Mouse (Mus musculus) urinary bladder, postnatal 4 days (tissue): Measurements from ENCODE around the gene Shc2.

Experiments used
- DNase-seq, 2 experiments: peaks; one replicate each; pipeline ENCODE4 v3.0.0; 2021 to 2022; ENCODE audit warnings: low spot score in 2 of 2

Shc2 gene

GRCm38 (mm10) chr10:79615860-79616259 is 21.9 kb downstream of the Shc2 start:
- no peak for DNase-seq

- DNase-seq = no peak
Measured at GRCm38 (mm10) chr10:79614305-79614643, 23.4 kb downstream of the Shc2 start.

- DNase-seq = peak; percentile 50 to 71
Measured at GRCm38 (mm10) chr10:79613578-79614304, 24.0 kb downstream of the Shc2 start, which contains the start of gene C2cd4c. C2cd4c (minus strand) TSS chr10:79614025.

- DNase-seq = no peak
Measured at GRCm38 (mm10) chr10:79612192-79613135, 25.3 kb downstream of the Shc2 start.

GRCm38 (mm10) chr10:79611296-79611695 is 26.4 kb downstream of the Shc2 start:
- DNase-seq = no peak

GRCm38 (mm10) chr10:79609276-79609675 is 28.4 kb downstream of the Shc2 start:
- no peak for DNase-seq

GRCm38 (mm10) chr10:79607892-79608291 is 29.8 kb downstream of the Shc2 start:
- DNase-seq = no peak

GRCm38 (mm10) chr10:79606537-79606936 is 31.2 kb downstream of the Shc2 start:
- no peak for DNase-seq

- no peak for DNase-seq
Measured at GRCm38 (mm10) chr10:79597936-79598230, 39.8 kb downstream of the Shc2 start.

- DNase-seq = no peak
Measured at GRCm38 (mm10) chr10:79597051-79597935, 40.4 kb downstream of the Shc2 start.

- DNase-seq = no peak
Measured at GRCm38 (mm10) chr10:79595590-79595929, 42.2 kb downstream of the Shc2 start.

- DNase-seq = no peak
Measured at GRCm38 (mm10) chr10:79594872-79595589, 42.7 kb downstream of the Shc2 start.

GRCm38 (mm10) chr10:79594111-79594510 is 43.6 kb downstream of the Shc2 start:
- no peak for DNase-seq

- DNase-seq = no peak
Measured at GRCm38 (mm10) chr10:79590702-79591101, 47.0 kb downstream of the Shc2 start.

- no peak for DNase-seq
Measured at GRCm38 (mm10) chr10:79587752-79588126, 50.0 kb downstream of the Shc2 start.

GRCm38 (mm10) chr10:79587061-79587751 is 50.5 kb downstream of the Shc2 start, which contains the start of gene Theg:
Theg (minus strand) TSS chr10:79587331.
- DNase-seq = no peak

- no peak for DNase-seq
Measured at GRCm38 (mm10) chr10:79586243-79586642, 51.5 kb downstream of the Shc2 start.

GRCm38 (mm10) chr10:79585723-79586122 is 52.0 kb downstream of the Shc2 start:
- no peak for DNase-seq

GRCm38 (mm10) chr10:79585136-79585535 is 52.6 kb downstream of the Shc2 start:
- DNase-seq = no peak

GRCm38 (mm10) chr10:79584426-79584825 is 53.3 kb downstream of the Shc2 start:
- DNase-seq = no peak

GRCm38 (mm10) chr10:79584021-79584420 is 53.7 kb downstream of the Shc2 start:
- DNase-seq = no peak
